Mouse (Mus musculus) neural tube, embryonic 11.5 days (tissue): Measurements from ENCODE around the gene Scrn1. TPM values are rescaled to one million over a fixed set of nuclear protein-coding genes. Genes with fewer than 3 reads are reported as not detected.
A peak's percentile ranks its signal among the peaks of the same experiment; 100 is the strongest.

ENCODE experiments used
- ATAC-seq: fragments of 200-750 bp; cut with Nextera tagmentation; 2 replicates; pipeline ENCODE4 v1.8.0; 2017; ENCODE audit warnings: moderate number of reproducible peaks, mild to moderate bottlenecking, moderate TSS enrichment, moderate library complexity; ENCODE audit not compliant: insufficient read depth, low FRiP score, low TSS enrichment
- DNase-seq: peaks from one replicate; pipeline ENCODE4 v3.0.0-alpha.2; 2015; ENCODE audit warnings: low spot score
- H3K27ac ChIP-seq: fragments of 300-500 bp; sonication (generic); 2 replicates; pipeline ENCODE4 v1.5.1; 2014; ENCODE audit warnings: low read depth, mild to moderate bottlenecking, low read length
- H3K27me3 ChIP-seq: fragments of 300-500 bp; sonication (generic); 2 replicates; pipeline ENCODE4 v1.6.1; 2014; ENCODE audit warnings: mild to moderate bottlenecking, low read length, mixed read lengths; ENCODE audit not compliant: control insufficient read depth, insufficient read depth
- H3K36me3 ChIP-seq: fragments of 300-500 bp; sonication (generic); 2 replicates; pipeline ENCODE4 v1.6.1; 2014; ENCODE audit warnings: mild to moderate bottlenecking, low read length, moderate library complexity, mixed read lengths; ENCODE audit not compliant: control insufficient read depth, insufficient read depth
- H3K4me1 ChIP-seq: fragments of 300-500 bp; sonication (generic); 2 replicates; pipeline ENCODE4 v1.6.1; 2014; ENCODE audit warnings: low read length, mixed read lengths; ENCODE audit not compliant: control insufficient read depth, insufficient read depth
- H3K4me2 ChIP-seq: fragments of 300-500 bp; sonication (generic); 2 replicates; pipeline ENCODE4 v1.6.1; 2014; ENCODE audit warnings: low read depth, mild to moderate bottlenecking, moderate library complexity
- H3K4me3 ChIP-seq: fragments of 300-500 bp; sonication (generic); 2 replicates; pipeline ENCODE4 v1.5.1; 2014; ENCODE audit warnings: low read depth, low read length
- H3K9ac ChIP-seq: fragments of 300-500 bp; sonication (generic); 2 replicates; pipeline ENCODE4 v1.6.1; 2014; ENCODE audit warnings: mild to moderate bottlenecking, low read length
- H3K9me3 ChIP-seq: fragments of 300-500 bp; sonication (generic); 2 replicates; pipeline ENCODE4 v1.6.1; 2016; ENCODE audit warnings: low read length; ENCODE audit not compliant: control insufficient read depth
- WGBS: fragments of 180-500 bp; shearing (Covaris S2); extraction: QIAGEN DNeasy Blood & Tissue Kit; methylation state at CpG from one replicate; pipeline ENCODE4 v1.1.7; 2014; 5-methylcytosine and 5-hydroxymethylcytosine counted together
- polyA plus RNA-seq: library from polyadenylated mRNA; unstranded; fragments of >200 nt; fragmentation: Nextera tagmentation; extraction: Ambion mirVana; gene quantifications from 2 replicates; pipeline ENCODE4 v1.2.1, GENCODE M21; 2014

Scrn1 gene
- polyA plus RNA-seq, 1 experiment from 2014 or later: 66.7 TPM

- 0 out of 2 replicates have a peak, but pooled peaks cover 3% of the 10 kb centered on the region for H3K27me3 ChIP-seq
- peak overlapping the region; percentile 56 for H3K4me2 ChIP-seq
- WGBS: 14% methylated on average over 11 of the region's 12 CpGs
- H3K9ac ChIP-seq: peak overlapping the region; percentile 39
- no peaks in the 10 kb centered on the region for H3K9me3 ChIP-seq
- 0 out of 2 replicates have a peak, but pooled peaks cover 2% of the 10 kb centered on the region for H3K4me1 ChIP-seq
- no peak overlapping the region for H3K27ac ChIP-seq
- DNase-seq (no peak), ATAC-seq (no peak)
- H3K36me3 ChIP-seq: no peaks in the 10 kb centered on the region
- peak overlapping the region; percentile 27; the same call in 1 of the 2 replicates for H3K4me3 ChIP-seq
These were observed 81.3 kb downstream of the Scrn1 start for GRCm38 (mm10) chr6:54485000-54485399.

- Histone ChIP-seq H3K4me1 (0 out of 2 replicates have a peak, but pooled peaks cover 2% of the 10 kb centered on the region), H3K27me3 (0 out of 2 replicates have a peak, but pooled peaks cover 3% of the 10 kb centered on the region), H3K9ac (no peak overlapping the region), H3K9me3 (no peaks in the 10 kb centered on the region), H3K4me2 (no peak overlapping the region), H3K27ac (no peak overlapping the region), H3K36me3 (no peaks in the 10 kb centered on the region), H3K4me3 (no peak overlapping the region)
- no peak for ATAC-seq
- DNase-seq: no peak
- WGBS: 86% methylated on average over 15 of the region's 15 CpGs
These were observed 84.7 kb downstream of the Scrn1 start for GRCm38 (mm10) chr6:54481390-54482112.

GRCm38 (mm10) chr6:54478646-54479324 lies 87.5 kb downstream of the Scrn1 start:
- WGBS: 73% methylated on average over 5 of the region's 5 CpGs
- DNase-seq (no peak), ATAC-seq (no peak)
- no peaks in the 10 kb centered on the region for H3K36me3 ChIP-seq
- H3K9ac ChIP-seq: no peak overlapping the region
- H3K4me3 ChIP-seq: no peak overlapping the region
- H3K27ac ChIP-seq: no peak overlapping the region
- no peak overlapping the region for H3K4me2 ChIP-seq
- no peaks in the 10 kb centered on the region for H3K4me1 ChIP-seq
- H3K9me3 ChIP-seq: no peaks in the 10 kb centered on the region
- no peaks in the 10 kb centered on the region for H3K27me3 ChIP-seq

DNA sequence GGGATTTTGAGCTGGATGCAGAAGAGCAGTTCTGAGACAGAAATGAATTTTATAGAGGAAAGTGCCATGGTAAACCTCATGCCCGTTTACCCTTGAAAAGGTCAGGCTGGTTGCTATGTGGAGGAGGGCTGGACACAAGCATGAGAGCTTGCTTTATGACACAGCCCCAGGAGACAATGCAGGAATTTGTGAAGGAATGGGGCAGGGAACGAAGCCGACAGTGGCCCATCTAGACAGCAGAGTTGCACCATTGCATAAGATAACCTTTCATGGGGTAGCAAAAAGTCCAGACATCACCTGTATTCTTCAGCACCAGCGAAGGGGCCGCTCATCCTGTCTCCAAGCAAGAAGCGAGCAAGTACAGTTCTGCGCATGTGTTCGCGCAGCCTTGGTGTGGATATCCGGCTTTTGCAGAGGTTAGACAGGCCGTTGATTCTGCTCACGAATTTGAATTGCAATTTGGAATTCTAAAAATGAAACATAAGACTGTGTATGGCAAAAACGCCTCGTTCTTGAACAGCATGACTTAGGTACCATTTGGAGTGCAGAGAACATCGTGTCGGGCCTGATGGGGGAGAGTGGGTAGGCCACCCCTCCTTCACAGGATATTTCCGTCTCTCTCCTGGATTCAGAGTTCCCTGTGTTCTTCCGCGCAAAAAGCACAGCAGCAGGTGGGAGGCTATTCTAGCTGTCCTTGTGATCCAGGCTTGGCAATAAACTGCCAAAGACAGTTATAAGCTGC lies 90.2 kb downstream of the Scrn1 start:
- ATAC-seq (no peak), DNase-seq (no peak)
- H3K27me3 ChIP-seq: no peaks in the 10 kb centered on the region
- H3K9me3 ChIP-seq: no peaks in the 10 kb centered on the region
- 79% methylated on average over 19 of the region's 19 CpGs for WGBS
- no peaks in the 10 kb centered on the region for H3K36me3 ChIP-seq
- H3K4me2 ChIP-seq: no peak overlapping the region
- no peak overlapping the region for H3K27ac ChIP-seq
- H3K4me3 ChIP-seq: no peak overlapping the region
- no peak overlapping the region; the same call in 1 of the 2 replicates for H3K9ac ChIP-seq
- no peaks in the 10 kb centered on the region for H3K4me1 ChIP-seq

DNA sequence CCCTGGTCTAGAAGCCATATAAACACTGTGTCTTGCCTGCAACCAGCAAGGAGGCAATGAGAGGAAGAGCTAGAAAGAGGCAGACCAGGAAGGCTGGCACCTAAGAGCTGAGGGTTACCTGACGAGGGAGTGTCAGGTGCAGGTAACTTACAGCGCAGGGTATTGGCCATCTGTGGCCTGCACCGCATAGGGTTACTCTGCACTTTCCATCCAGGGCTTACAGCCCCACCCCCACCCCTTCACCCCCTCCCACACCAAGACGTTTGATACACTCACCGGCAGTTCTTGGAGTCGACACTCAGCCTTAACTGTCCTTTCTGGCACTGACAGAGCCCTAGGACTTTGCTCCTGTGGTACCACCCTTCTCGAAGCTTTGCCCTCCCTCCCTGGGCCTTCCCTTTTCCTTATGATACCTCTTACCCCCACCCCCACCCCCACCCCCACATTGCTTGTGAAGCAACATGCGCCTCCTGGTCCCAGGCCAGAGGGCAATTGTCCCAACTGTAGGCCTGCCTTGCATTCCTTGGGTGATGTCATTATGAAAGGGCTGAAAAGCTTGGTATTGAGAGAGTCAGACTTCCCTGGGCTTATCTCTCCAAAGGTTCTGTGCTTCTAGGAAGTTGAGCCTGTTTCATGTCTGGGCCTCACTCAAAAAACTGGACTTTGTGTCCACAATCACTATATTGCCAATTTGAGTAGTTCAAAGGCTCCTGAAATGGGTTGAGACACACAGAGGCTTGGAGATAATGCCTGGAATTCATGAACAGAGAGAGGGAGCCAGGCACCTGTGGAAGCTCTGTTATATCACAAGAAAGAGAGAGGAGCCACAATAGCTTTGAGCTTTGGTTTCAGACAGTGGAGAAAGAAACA lies 93.2 kb downstream of the Scrn1 start:
- no peaks in the 10 kb centered on the region for H3K36me3 ChIP-seq
- no peak overlapping the region for H3K27ac ChIP-seq
- no peak for ATAC-seq
- H3K4me3 ChIP-seq: no peak overlapping the region
- 70% methylated on average over 8 of the region's 8 CpGs for WGBS
- no peak for DNase-seq
- H3K4me1 ChIP-seq: no peaks in the 10 kb centered on the region
- no peak overlapping the region for H3K4me2 ChIP-seq
- H3K9ac ChIP-seq: no peak overlapping the region
- no peaks in the 10 kb centered on the region for H3K27me3 ChIP-seq
- no peaks in the 10 kb centered on the region for H3K9me3 ChIP-seq

GRCm38 (mm10) chr6:54471866-54472265 lies 94.4 kb downstream of the Scrn1 start:
- no peak overlapping the region for H3K9ac ChIP-seq
- H3K4me1 ChIP-seq: no peaks in the 10 kb centered on the region
- H3K4me3 ChIP-seq: no peak overlapping the region
- no peaks in the 10 kb centered on the region for H3K36me3 ChIP-seq
- H3K9me3 ChIP-seq: no peaks in the 10 kb centered on the region
- WGBS: 88% methylated on average over 7 of the region's 7 CpGs
- no peaks in the 10 kb centered on the region for H3K27me3 ChIP-seq
- H3K27ac ChIP-seq: no peak overlapping the region
- ATAC-seq: no peak
- DNase-seq: no peak
- no peak overlapping the region for H3K4me2 ChIP-seq

DNA sequence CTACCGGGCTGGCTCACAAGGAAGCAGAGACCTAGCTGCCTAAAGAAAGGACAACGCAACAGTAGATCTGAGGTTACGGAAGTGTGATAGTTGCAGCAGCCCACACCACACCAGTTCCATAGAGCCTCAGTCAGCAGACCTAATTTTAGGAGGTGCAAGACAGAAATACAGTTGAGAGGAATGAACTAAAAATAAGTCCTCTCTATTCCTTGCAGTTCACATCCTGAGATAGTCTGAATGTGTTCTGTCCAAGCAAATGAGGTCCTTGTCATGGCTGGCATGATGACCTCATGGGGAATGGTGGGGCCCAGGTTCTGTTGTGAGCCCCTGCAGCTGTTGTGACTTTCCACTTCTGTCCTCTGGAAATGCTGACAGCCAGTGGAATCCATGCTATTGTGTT lies 98.9 kb downstream of the Scrn1 start:
- ATAC-seq (no peak), DNase-seq (no peak)
- Histone ChIP-seq H3K4me3 (no peak overlapping the region), H3K36me3 (no peaks in the 10 kb centered on the region), H3K27me3 (no peaks in the 10 kb centered on the region), H3K4me1 (no peaks in the 10 kb centered on the region), H3K9ac (no peak overlapping the region), H3K27ac (no peak overlapping the region), H3K9me3 (no peaks in the 10 kb centered on the region), H3K4me2 (no peak overlapping the region)
- 95% methylated on average over 3 of the region's 3 CpGs for WGBS

- no peak overlapping the region for H3K4me3 ChIP-seq
- H3K9me3 ChIP-seq: no peaks in the 10 kb centered on the region
- H3K4me2 ChIP-seq: no peak overlapping the region
- H3K4me1 ChIP-seq: no peaks in the 10 kb centered on the region
- H3K27ac ChIP-seq: no peak overlapping the region
- H3K36me3 ChIP-seq: no peaks in the 10 kb centered on the region
- ATAC-seq (no peak), DNase-seq (no peak)
- H3K27me3 ChIP-seq: no peaks in the 10 kb centered on the region
- H3K9ac ChIP-seq: no peak overlapping the region
- 87% methylated on average over 4 of the region's 4 CpGs for whole genome bisulfite sequencing
These were observed 101.4 kb downstream of the Scrn1 start for GRCm38 (mm10) chr6:54464926-54465325.
